Mouse (Mus musculus): ENCODE results near the gene Mael. TPM values are rescaled to one million over a fixed set of nuclear protein-coding genes. Genes with fewer than 3 reads are reported as not detected.

Gene Mael
- total RNA-seq (2023) = not detected

DNA sequence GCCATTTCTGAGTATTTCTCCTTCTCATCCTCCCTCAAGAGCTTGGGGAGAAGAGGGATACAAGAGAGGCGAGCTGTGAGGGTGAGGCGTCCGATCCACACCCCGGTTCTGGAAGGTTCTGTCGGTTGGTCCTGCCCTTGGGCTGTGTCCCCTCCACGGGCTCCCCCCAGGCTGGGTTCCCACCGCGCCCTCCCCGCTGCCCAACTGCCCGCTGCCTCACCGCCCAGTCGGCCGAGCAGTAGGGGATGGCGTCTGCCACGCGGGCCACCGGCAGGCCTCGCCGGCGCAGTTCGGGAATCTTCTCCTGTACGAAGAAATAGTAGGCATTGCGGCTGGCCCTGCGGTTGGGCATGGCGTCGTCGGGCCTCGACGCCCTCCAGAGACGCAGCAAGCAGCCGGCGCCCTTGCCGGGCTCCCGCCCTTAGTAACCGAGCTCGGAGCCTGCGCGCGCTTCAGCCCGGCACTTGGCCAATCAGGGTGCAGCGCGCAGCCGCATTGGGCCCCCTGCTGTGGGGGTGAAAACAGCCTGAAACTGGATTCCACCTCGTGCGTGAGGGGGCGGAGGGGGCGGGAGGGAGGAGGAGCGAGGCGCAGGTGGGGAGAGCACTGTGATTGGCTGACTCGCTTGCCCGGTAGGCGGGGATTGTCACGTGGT lies at the start of gene Mael:
Gene Mael, minus strand, starts transcription at position 433 of the 655 bp plus-strand sequence.

DNA sequence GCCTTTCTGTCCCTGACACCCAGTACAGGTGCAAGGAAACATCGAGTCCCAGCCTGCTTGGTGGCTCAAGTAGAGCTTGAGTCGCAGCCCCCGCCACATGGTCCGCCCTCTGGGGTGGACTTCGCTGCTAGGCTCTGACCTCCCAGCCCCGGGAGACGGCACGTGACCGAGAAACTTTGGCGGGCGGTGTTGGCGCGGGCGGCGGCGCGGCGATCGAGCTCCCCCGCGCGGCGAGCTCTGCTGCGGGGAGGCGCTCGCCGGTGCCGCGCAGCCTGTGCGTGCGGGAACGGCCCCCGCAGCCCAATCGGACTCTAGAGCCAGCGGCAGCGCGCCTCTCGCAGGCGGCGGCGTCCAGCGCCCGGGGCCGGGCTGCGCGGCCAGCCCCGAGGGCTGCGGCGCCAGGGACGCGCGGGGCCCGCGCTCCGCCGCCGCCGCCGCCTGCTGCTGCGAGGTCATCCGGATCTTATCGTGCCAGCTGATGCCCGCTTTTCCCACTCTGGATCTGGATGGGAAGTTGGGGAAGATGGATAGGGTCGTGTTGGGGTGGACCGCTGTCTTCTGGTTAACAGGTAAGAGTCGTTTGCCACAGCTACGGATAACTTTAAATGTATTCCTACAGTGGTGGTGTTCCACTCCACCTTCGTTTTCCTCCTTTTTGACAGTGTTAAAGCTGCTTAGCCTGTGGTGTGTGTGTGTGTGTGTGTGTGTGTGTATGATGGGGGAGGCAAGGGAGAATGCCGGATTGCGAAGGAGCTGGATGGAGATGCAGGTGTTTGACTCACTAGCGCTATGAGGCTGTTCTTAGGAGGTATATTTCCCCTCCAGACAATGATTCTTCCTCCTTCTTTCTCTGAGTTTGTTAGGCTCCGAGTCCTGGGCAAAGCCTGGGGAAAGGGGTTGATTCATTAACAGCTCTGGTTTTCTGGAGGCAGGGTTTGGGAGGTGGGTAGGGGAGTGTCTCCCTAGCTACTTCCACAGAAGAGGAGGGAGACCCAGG lies 15.6 kb upstream of the Mael start, which contains the start of gene Ildr2:
Gene Ildr2, plus strand, starts transcription at position 242 of the 997 bp plus-strand sequence.

Other genes starting within 250 kb of the Mael start
- 10 to 100 TPM; 17.5 to 22.6 TPM for gene Pou2f1, start 236.1 kb downstream of the Mael start, total RNA-seq (2023)
- gene Dusp27, start 110.8 kb downstream of the Mael start, total RNA-seq (2023) = under 1 TPM in 1 of 2 experiments, not detected in 1; 0.09 TPM
- not detected for gene Gpa33, start 108.5 kb downstream of the Mael start, total RNA-seq (2023)
- gene Ildr2, start 15.4 kb upstream of the Mael start, total RNA-seq (2023) = under 1 TPM in 1 of 2 experiments, not detected in 1; 0.13 TPM
- gene Tada1, start 140.3 kb upstream of the Mael start, total RNA-seq (2023) = 10 to 100 TPM; 18.6 to 26.4 TPM
- 1 to 10 TPM; 1.5 to 2.0 TPM for gene Pogk, start 171.1 kb upstream of the Mael start, total RNA-seq (2023)